Mouse (Mus musculus) thymus, adult 18-20 months (tissue): ENCODE results near the gene Chmp2b.

Experiments
- DNase-seq, 2 experiments: peaks; one replicate each; pipeline ENCODE4 v3.0.0; 2022; ENCODE audit warnings: mixed read lengths in 2 of 2

Chmp2b gene

DNA sequence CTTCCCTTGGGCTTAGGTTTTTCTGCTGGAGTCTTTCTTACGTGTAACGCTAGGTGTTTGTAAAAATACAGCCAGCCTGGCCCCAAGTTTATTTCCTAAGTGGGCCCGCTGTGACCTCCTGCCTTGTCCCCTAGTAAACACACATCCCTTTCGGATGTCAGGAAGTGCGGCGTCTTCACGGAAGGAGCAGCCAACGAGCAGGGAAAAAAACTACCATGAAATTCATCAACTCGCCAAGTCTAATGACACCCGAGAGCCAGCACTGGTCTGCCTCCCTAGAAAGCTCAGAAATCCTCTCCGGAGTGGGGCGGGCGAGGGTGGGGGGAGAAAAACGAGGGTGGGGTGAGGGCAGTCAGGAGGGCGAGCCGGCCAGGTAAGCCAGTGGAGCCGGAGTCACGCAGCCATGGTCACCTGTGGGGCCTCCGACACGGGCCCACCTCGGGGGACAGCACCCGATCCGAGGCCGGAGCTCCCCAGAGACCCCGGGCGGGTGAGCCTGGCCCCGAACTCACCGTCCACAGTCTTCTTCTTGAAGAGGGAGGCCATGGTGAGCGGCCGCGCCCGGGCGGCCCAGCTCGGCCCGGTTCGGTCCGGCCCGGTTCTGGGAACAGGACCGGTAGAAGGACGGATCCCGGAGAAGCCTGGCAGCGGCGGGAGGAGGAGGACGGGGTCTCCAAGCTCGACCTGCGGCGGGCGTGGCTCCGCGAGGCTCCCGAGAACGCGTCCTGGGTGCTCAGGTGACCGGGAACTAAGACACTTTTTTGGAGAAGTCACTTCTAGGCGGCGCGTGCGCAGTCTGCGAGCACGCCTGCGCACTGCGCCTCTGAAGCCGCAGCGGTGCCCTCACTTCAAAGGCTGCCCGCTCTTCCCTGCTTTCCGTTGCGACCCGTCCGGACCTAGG, at the start of gene Chmp2b:
TSS of gene Chmp2b (minus strand) at position 764 of the 901 bp plus-strand sequence.
- DNase-seq = peak; percentile 76 to 77

DNA sequence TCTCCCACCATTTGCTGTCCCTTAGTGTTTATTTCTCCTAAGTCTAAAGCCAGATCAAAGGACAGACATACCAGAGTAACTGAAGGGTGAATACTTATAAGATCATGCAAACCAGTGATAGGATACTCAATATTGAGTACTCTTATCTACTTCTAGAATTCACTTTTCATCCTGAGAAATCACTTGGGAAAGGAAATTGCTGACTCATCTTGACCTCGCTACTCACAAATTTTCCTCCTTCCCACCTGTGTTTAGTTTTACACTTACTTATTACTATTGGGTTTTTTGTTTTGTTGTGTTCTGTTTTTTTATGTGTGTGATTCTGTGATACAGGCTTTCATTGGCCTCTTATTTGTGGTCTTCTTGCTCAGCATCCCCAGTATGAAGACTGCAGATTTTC, 49.2 kb upstream of the Chmp2b start:
- no peak for DNase-seq

DNA sequence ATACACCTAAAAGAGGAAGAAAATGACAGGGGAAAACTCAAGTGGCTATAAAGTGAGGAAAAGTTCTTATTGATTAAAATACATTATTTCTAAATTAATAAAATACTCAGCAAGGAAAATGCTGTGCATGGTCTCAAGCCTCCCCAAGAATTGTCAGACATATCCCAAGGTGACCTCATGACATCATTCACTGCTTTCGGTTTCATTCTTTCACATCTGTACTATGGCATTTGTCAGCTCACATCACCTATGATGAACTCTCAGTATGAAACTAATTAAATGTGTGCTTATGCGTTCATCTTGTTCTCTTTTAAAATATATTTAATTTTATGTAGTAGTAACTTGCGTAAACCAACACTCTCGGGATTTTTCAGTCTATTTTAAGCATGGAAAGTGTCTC, 38.3 kb upstream of the Chmp2b start:
- no peak for DNase-seq

DNA sequence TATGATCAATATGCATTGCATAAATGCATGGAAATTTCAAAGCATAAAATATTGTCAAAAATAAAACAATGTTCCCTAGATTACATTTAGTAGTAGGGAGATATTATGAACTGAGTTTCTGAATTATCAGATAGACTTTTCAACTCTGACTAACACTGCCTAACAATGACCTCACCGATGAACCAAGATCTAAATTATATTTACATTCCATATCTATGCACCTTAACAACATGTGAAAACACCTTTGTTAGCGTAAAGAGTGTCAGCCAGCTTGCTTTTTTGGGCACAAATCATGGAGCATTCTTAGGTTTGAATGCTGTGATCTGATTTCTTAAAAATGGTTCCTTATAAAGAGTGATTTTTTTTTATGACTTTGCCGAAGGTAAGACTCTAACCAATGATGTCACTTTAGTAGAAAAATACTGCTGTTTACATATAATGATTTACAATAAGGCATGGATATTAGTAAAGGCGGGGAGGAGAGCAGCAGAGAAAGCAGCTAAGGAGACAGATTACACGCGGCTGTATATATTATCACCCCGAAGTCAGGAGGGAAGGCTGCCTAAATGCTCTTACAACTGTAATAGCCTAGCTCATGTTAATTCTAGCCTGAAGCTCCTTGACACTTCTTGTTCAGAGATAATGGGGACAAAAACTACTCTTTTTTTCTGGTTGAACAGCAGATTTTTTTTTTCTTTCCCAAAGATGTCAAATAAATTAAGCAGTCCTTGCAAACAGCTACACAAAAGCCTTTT, 23.8 kb upstream of the Chmp2b start:
- DNase-seq = no peak

DNA sequence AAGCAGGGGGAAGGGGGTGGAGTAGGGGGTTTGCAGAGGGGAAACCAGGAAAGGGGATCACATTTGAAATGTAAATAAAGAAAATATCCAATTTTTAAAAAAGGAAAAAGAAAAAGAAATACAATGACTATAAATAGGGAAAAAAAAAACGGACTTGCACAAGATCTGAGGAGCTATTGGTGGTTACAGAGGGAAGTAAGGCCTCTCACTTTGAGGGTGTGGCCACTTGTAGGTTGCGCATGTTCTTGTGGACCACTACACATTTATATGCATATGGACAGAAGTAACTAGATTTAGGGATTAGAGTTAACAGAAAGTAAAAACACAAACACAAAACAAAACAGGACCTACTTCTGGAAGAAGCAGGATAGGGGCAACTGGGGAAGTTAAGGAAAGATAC, 23.2 kb upstream of the Chmp2b start:
- DNase-seq = no peak

DNA sequence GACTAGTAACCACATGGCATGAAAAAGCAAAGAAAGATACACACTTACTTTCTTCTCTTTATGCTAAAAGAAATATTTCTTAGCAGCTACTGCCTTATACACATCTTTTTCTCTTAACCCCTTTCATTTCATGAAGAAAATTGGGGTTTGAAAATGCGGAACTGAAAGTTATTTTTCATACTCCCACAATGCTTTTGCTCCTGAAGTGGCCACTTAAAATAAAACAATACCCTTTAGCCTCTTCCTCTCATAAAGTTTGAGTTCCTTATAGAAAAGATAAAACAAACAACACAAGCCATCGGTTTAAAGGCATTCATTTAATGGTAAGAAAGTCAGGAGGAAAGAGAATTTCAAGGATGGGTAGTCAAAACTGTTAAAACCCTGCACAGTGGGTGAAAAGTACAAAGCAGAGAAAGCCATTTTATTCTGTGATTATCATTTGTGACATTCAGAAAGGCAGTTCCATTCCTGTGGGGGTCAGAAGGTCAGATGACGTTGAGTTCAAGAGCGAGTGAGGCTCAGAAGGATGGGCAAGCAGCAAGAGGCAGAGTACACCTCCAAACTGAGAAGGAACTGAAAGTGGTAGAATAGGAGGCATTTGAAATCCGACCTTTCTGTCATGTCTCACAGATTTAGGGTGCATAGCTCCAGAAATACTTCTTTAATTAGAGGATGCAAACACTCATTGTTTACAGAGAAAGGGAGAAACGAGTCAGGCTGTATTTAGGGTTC, 14.9 kb upstream of the Chmp2b start:
- no peak for DNase-seq

DNA sequence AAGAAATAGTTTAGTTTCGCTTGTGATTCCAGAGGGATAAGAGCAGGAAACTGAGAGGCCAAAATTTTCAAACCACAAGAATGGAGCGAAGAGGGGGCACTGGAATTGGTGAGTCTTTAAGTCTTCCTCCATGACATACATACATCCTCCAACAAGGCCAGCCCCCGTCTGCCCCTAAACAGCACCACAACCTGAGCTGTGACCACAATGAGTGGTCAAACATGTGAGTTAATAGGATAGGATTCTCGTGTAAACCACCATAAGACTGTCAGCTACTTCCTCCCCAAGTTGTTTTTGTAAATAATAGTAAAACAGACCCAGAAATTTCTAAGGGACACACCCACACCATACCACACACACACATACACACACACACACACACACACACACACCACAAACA, 6.3 kb upstream of the Chmp2b start:
- no peak for DNase-seq

DNA sequence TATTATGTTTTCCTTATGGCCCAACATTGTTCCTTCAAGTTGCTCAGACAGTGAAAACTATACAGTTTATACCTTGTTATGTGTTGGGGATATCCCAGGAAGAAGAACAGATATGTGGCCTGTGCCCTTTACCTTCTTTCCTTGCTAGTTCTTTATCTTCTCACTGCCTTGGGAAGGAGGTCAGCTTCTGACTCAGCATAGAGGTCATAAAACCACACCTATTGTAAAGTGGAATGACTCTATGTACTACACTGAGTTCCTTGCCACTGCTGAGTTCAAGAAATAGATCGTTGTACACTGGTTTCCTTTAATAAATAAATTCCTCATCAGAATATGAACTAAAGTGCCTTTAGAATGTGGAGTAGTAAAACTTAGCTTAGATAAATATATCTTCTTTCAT, 2.4 kb upstream of the Chmp2b start:
- no peak for DNase-seq

DNA sequence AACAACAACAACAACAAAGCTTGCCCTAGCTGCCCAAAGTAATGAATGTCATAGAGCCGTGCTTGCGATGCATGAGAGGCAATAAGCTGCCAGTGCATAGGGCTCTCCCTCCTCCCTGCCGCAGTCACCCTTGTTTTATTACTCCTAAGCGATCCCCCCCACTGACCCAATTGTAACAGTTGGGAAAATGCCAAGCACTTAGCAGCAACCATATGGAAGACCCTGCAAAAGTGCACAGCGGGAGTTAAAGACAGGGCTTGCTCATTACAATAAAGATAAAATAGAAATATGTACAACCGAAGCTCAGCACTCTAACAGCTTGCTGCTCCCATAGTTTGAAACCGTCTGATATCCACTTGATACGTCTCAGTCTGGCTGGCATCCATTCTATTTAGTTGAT, 1.8 kb upstream of the Chmp2b start:
- no peak for DNase-seq

DNA sequence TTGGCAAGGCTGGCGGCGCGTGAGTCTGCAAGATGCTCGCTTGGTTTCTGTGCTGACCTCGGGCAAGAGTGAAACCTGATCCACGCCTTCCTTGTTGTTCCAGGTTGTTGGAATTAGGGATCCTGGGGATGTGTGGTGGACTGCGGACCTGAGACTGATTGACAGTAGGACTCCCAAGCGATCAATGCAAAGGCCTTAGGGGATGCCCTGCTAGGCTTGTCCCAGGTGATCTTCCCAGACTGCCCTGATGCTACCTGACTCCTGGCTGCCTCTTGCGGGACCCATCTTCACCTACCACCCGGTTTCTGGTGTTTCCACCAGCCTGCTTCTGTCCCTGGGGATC, 309 bp upstream of the Chmp2b start:
- no peak for DNase-seq

DNA sequence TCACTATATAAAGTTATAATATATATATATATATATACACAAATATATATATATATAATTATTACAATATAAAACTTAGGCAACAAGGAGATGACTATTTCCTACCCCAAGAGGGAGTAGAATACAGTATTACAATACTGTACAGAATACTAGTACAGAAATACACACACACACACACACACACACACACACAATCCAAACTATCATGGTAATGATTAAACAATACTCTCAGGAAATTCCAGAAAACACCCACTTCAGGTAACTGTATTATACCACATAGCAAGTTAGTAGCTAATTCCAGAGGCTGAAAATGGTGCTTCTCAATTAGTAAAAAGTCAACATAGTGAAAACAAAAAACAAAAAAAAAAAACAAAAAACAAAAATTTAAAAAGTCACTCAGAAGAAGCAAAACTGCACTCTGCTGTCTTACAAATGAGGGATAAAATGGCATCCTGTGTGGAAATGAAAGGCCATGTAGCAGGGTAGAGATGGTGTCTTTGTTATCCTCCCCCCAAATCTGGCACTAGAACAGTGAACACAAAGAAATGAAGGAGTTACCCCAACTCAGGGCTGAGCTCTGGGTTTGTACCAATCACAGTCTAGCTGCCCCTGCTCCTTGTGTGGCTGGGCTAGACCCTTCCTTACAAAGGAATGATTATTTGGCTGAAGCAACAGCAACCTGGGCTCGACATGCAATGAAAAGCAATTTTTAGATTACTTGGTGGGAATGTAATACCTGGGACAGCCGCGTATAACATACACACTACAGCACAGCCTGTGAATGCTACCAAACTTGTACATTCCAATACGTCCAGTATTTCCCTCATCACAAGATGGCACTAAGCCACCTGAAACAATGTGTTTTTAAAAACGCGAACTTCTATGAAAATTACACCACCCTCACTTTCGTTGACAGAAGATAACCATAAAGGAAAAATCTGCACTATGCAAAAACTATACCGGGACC, 1.2 kb downstream of the Chmp2b start:
- no peak for DNase-seq

DNA sequence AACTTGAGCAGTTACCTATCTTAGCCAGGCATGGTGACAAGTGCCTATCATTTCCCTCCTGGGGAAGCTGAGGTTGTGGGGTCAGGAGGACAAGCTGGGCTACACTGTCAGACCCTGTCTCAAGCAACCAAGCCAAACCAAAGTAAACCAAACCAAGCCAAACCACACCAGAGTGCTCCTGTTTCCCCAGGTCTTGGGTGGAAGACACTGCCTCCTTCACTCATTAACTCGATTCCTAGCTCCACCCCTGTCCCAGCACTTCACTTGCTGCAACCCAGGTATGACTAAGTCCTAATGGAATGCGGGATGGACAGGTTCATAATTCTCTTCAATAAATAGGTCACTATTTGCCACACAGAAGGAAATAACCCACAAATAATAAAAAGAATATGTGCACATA, 2.9 kb downstream of the Chmp2b start:
- no peak for DNase-seq

DNA sequence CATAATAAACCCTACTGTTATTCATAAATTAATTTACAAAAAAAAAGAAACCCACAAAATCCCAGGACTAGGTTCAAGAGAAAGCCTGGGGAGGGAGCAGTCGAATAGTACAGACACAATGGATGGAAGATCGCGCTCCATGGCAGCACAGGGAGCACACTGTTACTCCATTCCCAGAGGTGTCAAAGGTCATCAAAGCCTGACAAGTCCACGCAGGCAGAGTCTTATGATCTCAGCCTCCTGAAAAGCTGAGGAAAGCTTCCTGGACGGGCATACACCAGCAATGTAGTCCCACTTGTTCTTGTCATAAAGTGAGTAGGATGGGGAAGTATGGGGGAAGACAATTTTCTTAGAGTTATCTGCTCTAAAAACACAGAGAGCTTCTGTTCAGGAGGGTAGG, 5.2 kb downstream of the Chmp2b start:
- no peak for DNase-seq

DNA sequence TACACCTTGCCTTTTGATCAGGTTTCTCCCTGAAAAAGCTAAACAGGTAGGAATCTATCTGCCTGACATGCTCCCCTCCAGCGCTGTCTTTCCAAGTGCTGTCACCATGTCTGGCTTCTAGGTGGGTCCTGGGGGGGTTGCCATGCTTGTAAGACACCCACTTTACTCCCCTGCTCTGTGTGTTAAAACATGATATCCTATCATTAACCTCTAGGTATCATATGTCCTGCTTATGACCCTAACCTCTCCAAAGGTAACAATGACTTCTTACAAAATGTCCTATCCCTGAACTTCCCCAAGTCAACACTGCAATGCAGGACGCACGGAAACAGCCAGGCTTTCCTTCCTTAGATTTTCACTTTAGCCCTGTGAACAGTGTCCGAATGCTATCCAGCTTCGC, 8.3 kb downstream of the Chmp2b start:
- DNase-seq = no peak

DNA sequence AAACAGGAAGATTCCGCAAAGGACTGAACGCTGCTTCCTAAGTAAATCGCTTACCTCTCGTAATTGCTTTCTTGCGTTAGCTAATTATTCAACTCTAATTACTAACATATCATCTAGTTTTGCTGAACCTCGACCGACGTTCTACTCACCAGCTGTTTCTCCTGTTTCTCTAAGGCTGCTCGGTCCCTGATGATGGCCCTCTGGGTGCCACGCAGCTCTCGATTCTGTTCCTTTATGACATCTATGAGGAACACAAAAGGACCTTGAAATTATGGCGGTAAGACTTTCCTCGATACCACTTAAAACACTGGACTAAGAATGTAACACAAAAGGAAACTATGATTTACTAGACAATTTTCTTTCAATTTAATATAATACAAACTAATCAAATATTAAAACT, 11.7 kb downstream of the Chmp2b start:
- DNase-seq = no peak

DNA sequence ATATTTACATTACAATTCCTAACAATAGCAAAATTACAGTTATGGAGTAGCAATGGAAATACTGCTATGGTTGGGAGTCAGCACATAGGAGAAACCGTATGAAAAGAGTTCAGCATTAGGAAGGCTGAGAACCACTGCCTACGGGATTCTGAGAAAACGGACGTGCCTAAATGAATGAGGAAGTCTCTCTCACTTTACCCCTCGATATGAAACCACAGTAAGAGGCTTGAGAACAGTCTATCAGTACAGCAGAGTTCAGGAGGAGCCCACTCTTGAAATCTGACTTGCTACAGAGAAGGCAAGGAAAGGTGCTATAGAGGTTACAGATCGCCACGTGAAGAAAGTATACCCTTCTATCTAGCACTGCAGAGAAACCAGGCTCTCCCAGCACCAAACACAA, 13.6 kb downstream of the Chmp2b start:
- no peak for DNase-seq

DNA sequence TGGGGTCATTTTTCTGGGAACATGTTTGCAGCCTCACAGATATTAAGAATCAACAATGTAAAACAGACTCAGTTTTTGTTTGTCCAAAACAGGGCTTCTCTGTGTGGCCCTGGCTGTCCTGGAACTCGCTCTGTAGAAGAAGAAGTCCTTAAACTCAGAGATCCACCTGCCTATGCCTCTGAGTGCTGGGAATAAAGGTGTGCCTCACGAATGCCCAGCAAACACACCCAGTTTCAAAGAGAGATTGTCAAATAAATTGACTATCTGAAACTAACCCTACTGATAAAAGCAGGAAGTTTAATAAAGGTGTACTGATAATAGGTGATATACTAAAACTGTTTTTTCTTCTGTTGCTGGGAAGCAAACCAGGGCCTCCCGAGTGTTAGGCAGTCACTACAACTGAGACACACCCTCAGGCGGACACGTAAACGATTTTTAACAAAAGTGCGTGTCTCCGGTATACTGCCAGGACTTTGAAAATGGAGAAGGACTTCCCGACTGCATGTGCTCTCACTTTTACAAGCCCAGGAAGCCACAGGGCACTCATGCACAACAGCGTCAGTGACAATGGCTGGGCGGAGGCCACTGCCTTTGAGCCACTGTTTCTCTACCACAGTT, 18.7 kb downstream of the Chmp2b start:
- no peak for DNase-seq

DNA sequence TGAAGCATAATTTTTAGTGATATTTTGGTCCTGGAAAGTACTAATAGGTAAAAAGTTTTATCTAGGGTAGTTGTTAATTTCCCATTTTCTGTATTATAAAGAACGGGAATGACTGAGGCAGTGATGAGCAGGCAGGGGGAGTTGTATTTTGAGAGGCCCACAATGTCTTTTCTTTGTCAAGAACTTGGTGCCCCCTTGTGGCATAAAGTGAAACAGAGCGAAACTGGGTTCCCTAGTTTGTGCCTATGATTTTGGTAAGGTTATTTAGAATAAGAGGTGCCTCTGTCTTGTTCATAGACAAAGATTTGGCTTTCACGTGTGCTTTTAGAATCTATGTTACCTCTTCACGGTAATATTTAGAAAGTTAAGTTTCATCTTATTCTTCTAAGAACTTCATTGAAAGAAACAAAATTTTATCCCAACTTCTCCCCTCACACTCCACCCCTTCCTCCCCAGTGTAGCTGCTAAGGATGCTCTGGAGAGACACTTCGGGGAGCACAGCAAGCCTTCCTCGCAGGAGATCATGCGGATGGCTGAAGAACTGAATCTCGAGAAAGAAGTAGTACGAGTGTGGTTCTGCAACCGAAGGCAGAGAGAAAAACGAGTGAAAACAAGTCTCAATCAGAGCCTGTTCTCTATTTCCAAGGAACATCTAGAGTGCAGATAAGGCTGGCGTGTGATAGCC, 29.1 kb downstream of the Chmp2b start:
- DNase-seq = no peak

DNA sequence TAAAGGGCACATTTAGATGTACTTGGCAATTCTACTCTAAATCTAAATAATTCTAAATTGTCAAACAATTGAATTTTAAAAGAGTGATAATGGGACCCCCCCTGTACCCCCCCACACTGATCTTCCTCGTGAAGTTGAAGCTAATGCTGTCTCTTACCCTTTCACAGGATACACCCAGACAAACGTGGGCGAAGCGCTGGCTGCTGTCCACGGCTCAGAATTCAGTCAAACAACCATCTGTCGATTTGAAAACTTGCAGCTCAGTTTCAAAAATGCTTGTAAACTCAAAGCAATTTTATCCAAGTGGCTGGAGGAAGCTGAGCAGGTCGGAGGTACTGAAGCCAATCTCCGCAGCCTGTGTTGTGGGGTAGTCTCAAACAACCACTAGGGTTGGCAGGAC, 30.9 kb downstream of the Chmp2b start:
- DNase-seq = no peak

DNA sequence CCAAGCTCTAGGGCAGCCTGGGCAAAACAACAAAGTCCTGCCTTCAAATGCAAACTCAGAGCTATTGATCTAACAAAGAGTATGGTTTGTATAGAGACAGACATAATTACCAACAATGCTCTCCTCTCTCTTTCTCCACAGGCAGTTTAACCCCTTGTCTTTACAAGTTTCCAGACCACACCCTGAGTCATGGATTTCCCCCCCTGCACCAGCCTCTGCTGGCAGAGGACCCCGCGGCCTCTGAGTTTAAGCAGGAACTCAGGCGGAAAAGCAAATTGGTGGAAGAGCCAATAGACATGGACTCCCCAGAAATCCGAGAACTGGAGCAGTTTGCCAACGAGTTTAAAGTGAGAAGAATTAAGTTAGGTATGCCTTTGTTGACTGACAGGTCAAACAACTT, 32.9 kb downstream of the Chmp2b start:
- DNase-seq = no peak

DNA sequence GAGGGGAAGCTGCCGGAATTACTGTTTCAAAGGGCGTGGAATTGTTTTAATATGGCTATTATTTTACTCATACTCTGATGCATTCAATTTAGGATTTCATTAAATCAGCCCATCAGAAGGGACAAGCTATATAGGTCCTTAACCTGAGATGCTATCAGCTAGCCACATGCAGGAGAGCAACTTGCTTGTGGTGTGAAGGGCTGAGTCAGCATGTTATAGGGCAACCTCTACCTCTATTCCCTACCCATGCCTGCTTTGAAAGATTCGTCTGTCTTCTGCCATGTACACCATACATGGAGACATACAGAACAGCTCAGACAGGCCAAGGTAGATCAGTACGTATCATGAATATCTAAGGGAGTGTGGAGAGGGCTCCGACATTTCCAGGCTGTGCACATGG, 35.8 kb downstream of the Chmp2b start:
- DNase-seq = no peak
